Mouse (Mus musculus) neural tube, embryonic 15.5 days (tissue): ENCODE results near the gene Srsf4. TPM values are rescaled to one million over a fixed set of nuclear protein-coding genes. Genes with fewer than 3 reads are reported as not detected.

ENCODE experiments used
- ATAC-seq: fragments of 200-750 bp; cut with Nextera tagmentation; 2 replicates; pipeline ENCODE4 v1.8.0; 2017; ENCODE audit warnings: mild to moderate bottlenecking, moderate TSS enrichment, moderate library complexity; ENCODE audit not compliant: low FRiP score
- H3K27ac ChIP-seq: fragments of 300-500 bp; sonication (generic); replicated peaks from 2 replicates; pipeline ENCODE4 v1.5.1; 2015; ENCODE audit warnings: mild to moderate bottlenecking, inconsistent platforms
- H3K27me3 ChIP-seq: fragments of 300-500 bp; sonication (generic); replicated peaks from 2 replicates; pipeline ENCODE4 v1.6.1; 2015; ENCODE audit warnings: inconsistent platforms
- H3K36me3 ChIP-seq: fragments of 300-500 bp; sonication (generic); 2 replicates; pipeline ENCODE4 v1.6.1; 2015; ENCODE audit warnings: inconsistent platforms
- H3K4me1 ChIP-seq: fragments of 300-500 bp; sonication (generic); 2 replicates; pipeline ENCODE4 v1.6.1; 2015; ENCODE audit warnings: inconsistent platforms
- H3K4me2 ChIP-seq: fragments of 300-500 bp; sonication (generic); 2 replicates; pipeline ENCODE4 v1.6.1; 2015; ENCODE audit warnings: inconsistent platforms, mild to moderate bottlenecking, moderate library complexity
- H3K4me3 ChIP-seq: fragments of 300-500 bp; sonication (generic); replicated peaks from 2 replicates; pipeline ENCODE4 v1.5.1; 2015; ENCODE audit warnings: mild to moderate bottlenecking, inconsistent platforms
- H3K9ac ChIP-seq: fragments of 300-500 bp; sonication (generic); replicated peaks from 2 replicates; pipeline ENCODE4 v1.6.1; 2015; ENCODE audit warnings: mild to moderate bottlenecking, inconsistent platforms
- H3K9me3 ChIP-seq: fragments of 300-500 bp; sonication (generic); replicated peaks from 2 replicates; pipeline ENCODE4 v1.6.1; 2016; ENCODE audit warnings: inconsistent platforms
- WGBS: fragments of 180-500 bp; shearing (Covaris S2); methylation state at CpG from one replicate; pipeline ENCODE4 v1.1.7; 2015; ENCODE audit warnings: mixed read lengths; 5-methylcytosine and 5-hydroxymethylcytosine counted together
- polyA plus RNA-seq: library from polyadenylated mRNA; unstranded; fragments of >200 nt; fragmentation: Nextera tagmentation; extraction: Ambion mirVana; gene quantifications from 2 replicates; pipeline ENCODE4 v1.2.1, GENCODE M21; 2015

Srsf4 gene
- polyA plus RNA-seq, 1 experiment from 2014 or later, result 91.1 TPM

GRCm38 (mm10) chr4:131899180-131899554 is 25.8 kb downstream of the Srsf4 start:
- no peak overlapping the region for H3K9ac ChIP-seq
- H3K4me3 ChIP-seq, result no peak overlapping the region
- no peak overlapping the region for H3K4me2 ChIP-seq
- no peak for ATAC-seq
- no peaks in the 10 kb centered on the region; the same call in 1 of the 2 replicates for H3K4me1 ChIP-seq
- peaks cover 65% of the 10 kb centered on the region for H3K36me3 ChIP-seq
- H3K9me3 ChIP-seq, result no peaks in the 10 kb centered on the region
- no peak overlapping the region for H3K27ac ChIP-seq
- no peaks in the 10 kb centered on the region for H3K27me3 ChIP-seq
- WGBS, result 78% methylated on average over 6 of the region's 6 CpGs

- 92% methylated on average over 15 of the region's 15 CpGs for WGBS
- H3K9ac ChIP-seq, result no peak overlapping the region
- H3K9me3 ChIP-seq, result no peaks in the 10 kb centered on the region
- H3K4me1 ChIP-seq, result no peaks in the 10 kb centered on the region; the same call in 1 of the 2 replicates
- no peak for ATAC-seq
- H3K27ac ChIP-seq, result no peak overlapping the region
- H3K4me3 ChIP-seq, result no peak overlapping the region
- no peaks in the 10 kb centered on the region for H3K27me3 ChIP-seq
- H3K36me3 ChIP-seq, result peaks cover 60% of the 10 kb centered on the region
- no peak overlapping the region for H3K4me2 ChIP-seq
Measured at GRCm38 (mm10) chr4:131901090-131901489, 27.7 kb downstream of the Srsf4 start.

- H3K9ac ChIP-seq, result no peak overlapping the region
- H3K27me3 ChIP-seq, result no peaks in the 10 kb centered on the region
- no peaks in the 10 kb centered on the region for H3K4me1 ChIP-seq
- H3K9me3 ChIP-seq, result no peaks in the 10 kb centered on the region
- no peak overlapping the region for H3K4me3 ChIP-seq
- H3K4me2 ChIP-seq, result no peak overlapping the region
- WGBS, result 58% methylated on average over 8 of the region's 8 CpGs
- peaks cover 37% of the 10 kb centered on the region for H3K36me3 ChIP-seq
- ATAC-seq, result no peak
- no peak overlapping the region for H3K27ac ChIP-seq
Measured at GRCm38 (mm10) chr4:131904478-131904877, 31.1 kb downstream of the Srsf4 start.

GRCm38 (mm10) chr4:131906423-131906822 is 33.0 kb downstream of the Srsf4 start:
- Histone ChIP-seq H3K36me3 (peaks cover 18% of the 10 kb centered on the region), H3K27me3 (no peaks in the 10 kb centered on the region), H3K9ac (no peak overlapping the region), H3K9me3 (no peaks in the 10 kb centered on the region), H3K27ac (no peak overlapping the region), H3K4me1 (peaks cover 13% of the 10 kb centered on the region), H3K4me3 (no peak overlapping the region), H3K4me2 (no peak overlapping the region)
- WGBS, result 70% methylated on average over 6 of the region's 6 CpGs
- ATAC-seq, result no peak

GRCm38 (mm10) chr4:131907912-131908311 is 34.5 kb downstream of the Srsf4 start:
- Histone ChIP-seq H3K4me1 (peaks cover 13% of the 10 kb centered on the region), H3K4me3 (no peak overlapping the region), H3K27ac (no peak overlapping the region), H3K27me3 (peaks cover 6% of the 10 kb centered on the region), H3K9ac (no peak overlapping the region), H3K4me2 (no peak overlapping the region), H3K36me3 (peaks cover 6% of the 10 kb centered on the region), H3K9me3 (no peaks in the 10 kb centered on the region)
- 92% methylated on average over 3 of the region's 3 CpGs for WGBS
- no peak for ATAC-seq

- Histone ChIP-seq H3K36me3 (no peaks in the 10 kb centered on the region), H3K9ac (no peak overlapping the region), H3K4me3 (no peak overlapping the region), H3K4me2 (peak overlapping the region; percentile 34), H3K9me3 (no peaks in the 10 kb centered on the region), H3K27ac (no peak overlapping the region), H3K27me3 (peaks cover 15% of the 10 kb centered on the region), H3K4me1 (peaks cover 30% of the 10 kb centered on the region)
- WGBS, result 13% methylated on average over 19 of the region's 21 CpGs
- no peak for ATAC-seq
Measured at GRCm38 (mm10) chr4:131910237-131910994, 37.0 kb downstream of the Srsf4 start.

- WGBS, result 59% methylated on average over 3 of the region's 5 CpGs
- no peak overlapping the region for H3K4me2 ChIP-seq
Measured at GRCm38 (mm10) chr4:131911521-131911920, 38.1 kb downstream of the Srsf4 start.

GRCm38 (mm10) chr4:131913526-131913925 is 40.1 kb downstream of the Srsf4 start:
- Histone ChIP-seq H3K4me3 (no peak overlapping the region), H3K9me3 (no peaks in the 10 kb centered on the region), H3K9ac (no peak overlapping the region), H3K27me3 (peaks cover 44% of the 10 kb centered on the region), H3K4me1 (peaks cover 45% of the 10 kb centered on the region), H3K36me3 (no peaks in the 10 kb centered on the region), H3K4me2 (no peak overlapping the region), H3K27ac (no peak overlapping the region)
- ATAC-seq, result no peak
- WGBS, result 55% methylated on average over 10 of the region's 10 CpGs

More at GRCm38 (mm10) chr4:131911521-131911920, 38.1 kb downstream of the Srsf4 start:
- Histone ChIP-seq H3K27me3 (peaks cover 25% of the 10 kb centered on the region), H3K27ac (no peak overlapping the region), H3K9ac (no peak overlapping the region), H3K4me1 (peaks cover 41% of the 10 kb centered on the region), H3K9me3 (no peaks in the 10 kb centered on the region), H3K36me3 (no peaks in the 10 kb centered on the region), H3K4me3 (no peak overlapping the region)
- no peak for ATAC-seq

- peaks cover 50% of the 10 kb centered on the region for H3K4me1 ChIP-seq
- no peak overlapping the region for H3K4me2 ChIP-seq
- no peak overlapping the region for H3K4me3 ChIP-seq
- no peak overlapping the region for H3K27ac ChIP-seq
- 12% methylated on average over 9 of the region's 9 CpGs for WGBS
- peaks cover 50% of the 10 kb centered on the region for H3K27me3 ChIP-seq
- no peaks in the 10 kb centered on the region for H3K36me3 ChIP-seq
- no peaks in the 10 kb centered on the region for H3K9me3 ChIP-seq
- no peak overlapping the region for H3K9ac ChIP-seq
- ATAC-seq, result no peak
Measured at GRCm38 (mm10) chr4:131914046-131914643, 40.7 kb downstream of the Srsf4 start.

GRCm38 (mm10) chr4:131914891-131915469 is 41.6 kb downstream of the Srsf4 start:
- ATAC-seq, result 0 out of 2 replicates have a peak, but pooled peaks have one; percentile 28
- peaks cover 58% of the 10 kb centered on the region for H3K27me3 ChIP-seq

GRCm38 (mm10) chr4:131915821-131916328 is 42.5 kb downstream of the Srsf4 start:
- Histone ChIP-seq H3K4me3 (0 out of 2 replicates have a peak overlapping the region, but pooled peaks have one; percentile 26), H3K27me3 (peaks cover 67% of the 10 kb centered on the region)

More at GRCm38 (mm10) chr4:131914891-131915469, 41.6 kb downstream of the Srsf4 start:
- H3K27ac ChIP-seq, result no peak overlapping the region
- H3K9me3 ChIP-seq, result no peaks in the 10 kb centered on the region
- H3K4me2 ChIP-seq, result peak overlapping the region; percentile 53
- peak overlapping the region; percentile 26 for H3K4me3 ChIP-seq
- 2% methylated on average over 31 of the region's 31 CpGs for WGBS
- H3K36me3 ChIP-seq, result no peaks in the 10 kb centered on the region
- H3K4me1 ChIP-seq, result peaks cover 59% of the 10 kb centered on the region
- peak overlapping the region; percentile 15; the same call in 1 of the 2 replicates for H3K9ac ChIP-seq

More at GRCm38 (mm10) chr4:131915821-131916328, 42.5 kb downstream of the Srsf4 start:
- Histone ChIP-seq H3K4me2 (peak overlapping the region; percentile 53), H3K9ac (0 out of 2 replicates have a peak overlapping the region, but pooled peaks have one; percentile 15), H3K4me1 (peaks cover 58% of the 10 kb centered on the region), H3K27ac (no peak overlapping the region), H3K9me3 (no peaks in the 10 kb centered on the region), H3K36me3 (no peaks in the 10 kb centered on the region)
- 19% methylated on average over 13 of the region's 13 CpGs for WGBS
- ATAC-seq, result peak; percentile 9; the same call in 1 of the 2 replicates
